Mouse (Mus musculus): ENCODE measurements around the gene Lurap1. TPM values are rescaled to one million over a fixed set of nuclear protein-coding genes. Genes with fewer than 3 reads are reported as not detected.

Gene Lurap1
- total RNA-seq, 2 experiments from 2014 or later: 14.5 to 19.1 TPM

GRCm38 (mm10) chr4:116162142-116162541 is 11.0 kb upstream of the Lurap1 start:
- no peak for DNase-seq

GRCm38 (mm10) chr4:116160769-116161168 is 9.6 kb upstream of the Lurap1 start:
- no peak for DNase-seq

- DNase-seq: no peak
Measured at GRCm38 (mm10) chr4:116159912-116160311, 8.8 kb upstream of the Lurap1 start.

GRCm38 (mm10) chr4:116157882-116158281 is 6.7 kb upstream of the Lurap1 start:
- no peak for DNase-seq

DNA sequence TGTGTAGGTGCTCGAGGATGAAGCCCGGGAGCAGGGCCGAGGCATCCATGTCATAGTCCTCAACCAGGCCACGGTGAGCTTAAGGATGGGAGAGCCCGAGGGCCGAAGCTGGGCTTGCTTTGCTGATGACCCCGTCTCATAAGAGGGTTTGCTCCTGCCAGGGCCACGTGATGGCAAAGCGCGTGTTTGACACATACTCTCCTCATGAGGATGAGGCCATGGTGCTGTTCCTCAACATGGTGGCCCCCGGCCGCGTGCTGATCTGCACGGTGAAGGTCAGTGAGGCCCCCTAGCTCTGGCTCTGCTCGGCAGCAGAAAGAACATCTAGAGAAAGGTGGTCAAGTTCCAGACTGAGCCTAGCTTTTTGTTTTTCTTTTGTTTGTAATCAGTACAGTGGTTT is 1.6 kb upstream of the Lurap1 start:
- DNase-seq: no peak

DNA sequence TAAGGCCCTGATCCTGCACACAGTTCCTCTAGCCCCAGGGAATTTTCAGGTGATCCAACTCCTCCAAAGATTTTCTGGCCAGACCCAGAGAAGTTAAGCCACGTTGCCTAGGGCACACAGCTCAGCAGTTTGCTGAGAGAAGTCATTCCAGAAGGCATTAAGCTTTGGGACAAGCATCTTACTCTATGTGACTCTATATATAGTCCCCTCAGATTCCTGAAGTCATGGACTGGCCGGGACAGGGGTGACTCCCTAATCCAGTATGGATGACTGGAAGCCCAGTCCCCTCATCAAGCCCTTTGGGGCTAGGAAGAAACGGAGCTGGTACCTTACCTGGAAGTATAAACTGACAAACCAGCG is 296 bp downstream of the Lurap1 start:
- DNase-seq: no peak

DNA sequence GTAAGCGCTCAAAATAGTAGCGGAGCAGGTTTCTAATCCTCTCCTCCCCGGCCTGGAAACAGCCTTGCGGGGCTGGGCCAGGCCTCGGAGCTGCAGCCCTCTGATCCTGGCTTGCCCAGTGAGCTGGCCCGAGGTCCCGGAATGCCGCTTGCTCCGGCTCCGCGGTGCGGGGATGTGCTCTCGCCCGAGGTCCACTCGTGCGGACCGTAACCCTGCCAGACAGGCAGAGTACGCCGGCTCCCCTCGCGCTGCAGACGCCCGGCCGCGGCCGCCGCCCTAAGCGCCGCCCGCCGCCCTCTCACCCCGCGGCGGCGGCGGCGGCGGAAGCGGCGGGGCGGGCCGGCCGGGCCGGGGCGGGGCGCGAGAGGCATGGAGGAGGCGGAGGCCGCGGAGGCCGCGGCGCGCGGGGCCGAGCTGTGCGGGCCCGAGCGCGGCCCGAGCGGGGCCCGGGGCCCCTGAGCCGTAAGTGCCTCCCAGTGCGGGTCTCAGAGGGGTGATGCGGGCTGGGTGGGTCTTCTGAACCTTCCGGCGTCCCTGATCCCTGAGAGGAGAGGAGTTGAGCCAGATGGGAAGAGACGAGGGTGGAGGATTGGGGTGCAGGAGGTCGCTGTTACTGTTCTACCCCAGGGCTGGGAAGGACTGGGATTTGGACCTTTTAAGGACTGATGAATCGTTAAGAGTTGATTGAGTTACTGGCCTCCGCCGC is 829 bp downstream of the Lurap1 start:
- peak; percentile 86 for DNase-seq

DNA sequence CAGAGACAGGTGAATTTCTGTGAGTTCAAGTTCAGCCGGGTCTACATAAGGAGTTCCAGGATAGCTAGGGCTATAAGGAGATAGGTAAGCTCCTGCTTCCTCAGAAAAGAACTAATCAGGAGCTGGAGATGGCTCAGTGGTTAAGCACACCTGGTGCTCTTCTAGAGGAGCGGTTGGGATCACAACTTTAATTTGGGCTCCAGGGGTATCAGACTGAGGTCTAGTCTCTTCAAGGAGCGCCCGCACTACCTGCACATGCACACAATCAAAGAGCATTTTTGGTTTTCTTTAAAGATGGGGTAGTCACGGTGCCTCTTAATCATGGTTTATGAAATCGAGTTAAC is 1.4 kb downstream of the Lurap1 start:
- DNase-seq: no peak

GRCm38 (mm10) chr4:116143891-116144717 is 7.0 kb downstream of the Lurap1 start:
- peak; percentile 87 for DNase-seq

- peak; percentile 68 for DNase-seq
Measured at GRCm38 (mm10) chr4:116143317-116143811, 7.8 kb downstream of the Lurap1 start.

- DNase-seq: no peak
Measured at GRCm38 (mm10) chr4:116142269-116142668, 8.9 kb downstream of the Lurap1 start.

DNA sequence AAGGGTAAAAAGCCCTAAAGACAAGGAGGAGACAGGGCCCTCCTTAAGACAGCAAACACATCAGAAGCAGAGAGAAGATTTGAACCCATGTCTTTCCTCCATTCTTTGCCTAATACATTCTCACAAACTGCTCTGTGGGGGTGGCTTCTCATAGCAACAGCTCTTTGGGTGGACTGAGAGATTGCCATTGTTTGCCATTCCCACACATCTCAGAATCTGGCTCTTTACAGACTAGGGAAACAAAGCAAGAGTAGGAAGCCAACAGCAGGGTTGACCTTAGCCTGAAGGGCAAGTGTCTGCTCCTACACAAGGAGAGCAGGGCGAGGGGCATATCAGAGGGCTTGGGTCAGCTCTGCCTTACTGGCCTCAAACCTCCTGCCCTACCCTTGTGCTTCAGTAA is 9.4 kb downstream of the Lurap1 start:
- DNase-seq: no peak

DNA sequence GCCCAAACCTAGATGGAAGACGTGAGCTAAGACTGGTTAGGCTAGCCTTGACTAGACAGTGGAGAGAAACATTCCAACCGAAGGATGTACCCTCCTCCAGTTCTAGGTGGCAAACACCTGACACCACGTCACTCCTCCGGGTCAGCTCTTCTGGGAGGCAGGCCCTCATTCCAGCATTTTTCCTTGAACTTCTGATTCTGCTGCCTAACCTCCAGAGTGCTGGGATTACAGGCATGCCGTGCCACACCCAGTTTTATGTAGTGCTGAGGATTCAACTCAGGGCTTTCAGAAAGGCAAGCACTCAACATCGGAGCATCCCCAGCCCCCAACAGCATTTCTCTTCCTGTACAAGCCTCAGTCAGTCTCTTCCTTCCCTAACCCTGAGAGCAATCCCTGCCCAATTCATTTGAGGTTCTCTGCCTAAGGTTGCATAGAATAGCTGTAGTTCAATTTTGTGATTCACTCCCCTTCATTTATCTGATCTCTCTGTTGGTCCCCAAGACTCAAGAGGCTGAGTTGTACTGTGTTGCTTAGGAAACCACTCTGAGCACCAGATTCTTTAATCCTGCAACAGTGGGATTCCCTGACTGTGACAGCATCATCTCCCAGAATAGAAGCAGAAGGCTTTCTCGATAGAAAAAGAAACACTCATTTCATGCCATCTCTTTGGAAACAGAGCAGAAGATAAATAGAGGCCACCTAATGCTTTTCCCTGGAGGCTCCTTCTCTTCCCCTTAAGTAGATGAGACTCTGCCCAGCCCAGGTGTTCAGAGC is 10.2 kb downstream of the Lurap1 start:
- no peak for DNase-seq

- DNase-seq: no peak
Measured at GRCm38 (mm10) chr4:116137421-116137996, 13.6 kb downstream of the Lurap1 start.

DNA sequence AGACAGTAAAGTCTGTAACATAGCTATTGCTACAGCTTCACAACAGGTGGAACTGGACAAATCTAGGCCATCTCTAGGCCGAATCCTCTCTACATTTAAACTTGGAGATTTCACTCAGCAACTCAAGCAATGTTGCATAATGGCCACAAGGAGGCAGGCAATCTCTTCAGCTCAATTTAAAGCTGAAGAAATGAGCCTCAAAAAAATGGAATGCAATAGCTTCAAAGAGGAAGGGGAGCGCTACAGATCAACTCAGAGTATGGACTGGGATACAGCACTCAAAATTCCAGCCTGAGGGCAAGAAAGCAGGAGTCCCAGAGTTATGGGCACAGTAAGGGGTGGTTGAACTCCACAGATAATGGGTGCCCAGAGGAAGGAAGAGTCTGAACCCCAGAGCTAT is 16.1 kb downstream of the Lurap1 start:
- DNase-seq: no peak

DNA sequence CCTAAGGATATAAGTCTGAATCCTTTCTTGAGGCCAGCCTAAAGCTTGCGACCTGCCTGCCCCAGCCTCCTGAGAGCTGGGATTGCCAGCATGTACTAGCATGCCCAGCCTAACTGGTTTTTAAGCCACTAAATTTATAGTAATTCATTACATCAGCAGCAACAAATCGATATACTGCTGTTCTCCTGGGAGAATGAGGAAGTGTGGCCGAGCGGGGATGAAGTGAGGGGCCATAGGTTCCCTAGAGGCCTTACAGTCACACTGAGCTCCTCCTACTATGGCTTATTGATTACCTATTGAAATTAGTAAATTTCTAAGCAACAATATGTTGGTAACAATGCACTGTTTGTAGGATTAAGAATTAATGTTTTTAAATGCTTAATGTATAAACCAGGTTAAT is 18.0 kb downstream of the Lurap1 start:
- no peak for DNase-seq

DNA sequence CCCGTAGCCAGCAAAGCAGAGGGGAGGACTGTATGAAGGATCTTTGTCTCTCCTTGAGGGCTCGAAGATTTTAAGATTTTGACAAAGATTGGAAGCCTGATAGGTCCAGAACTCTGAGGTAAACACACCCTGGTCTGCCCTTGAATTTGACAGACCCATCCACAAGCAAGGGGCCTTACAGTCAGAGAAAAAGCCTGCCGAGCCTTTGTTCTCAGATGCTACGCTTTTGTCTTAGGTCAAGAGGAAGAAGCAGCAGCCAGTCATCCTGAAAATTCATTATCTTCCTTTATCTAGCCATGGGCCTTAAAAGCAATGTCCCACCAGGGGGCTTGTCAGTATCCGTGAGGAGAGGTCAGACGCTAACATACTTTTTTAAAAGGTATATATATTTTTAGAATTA is 23.2 kb downstream of the Lurap1 start:
- no peak for DNase-seq

DNA sequence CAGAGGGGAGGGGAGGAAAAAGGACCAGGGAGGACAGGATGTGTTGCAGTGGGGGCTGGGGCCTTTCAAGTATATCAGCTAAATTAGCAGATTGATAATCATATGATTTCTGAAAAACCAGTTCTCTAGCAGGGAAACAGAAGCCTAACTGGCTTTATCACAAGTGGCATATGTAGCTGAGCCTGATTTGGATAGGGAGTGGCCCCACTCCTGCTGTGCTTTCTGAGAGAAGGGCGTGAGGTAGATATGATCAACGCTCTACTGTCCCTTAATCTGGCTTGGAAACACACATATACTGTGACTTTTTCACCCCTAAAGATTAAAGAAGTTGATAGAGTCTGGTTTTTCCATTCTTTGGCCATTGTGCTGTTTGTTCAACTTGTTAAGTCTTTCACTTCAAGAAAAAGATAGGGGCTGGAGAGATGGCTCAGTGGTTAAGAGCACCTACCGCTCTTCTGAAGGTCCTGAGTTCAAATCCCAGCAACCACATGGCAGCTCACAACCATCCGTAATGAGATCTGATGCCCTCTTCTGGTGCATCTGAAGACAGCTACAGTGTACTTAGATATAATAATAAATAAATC is 25.2 kb downstream of the Lurap1 start:
- no peak for DNase-seq

DNA sequence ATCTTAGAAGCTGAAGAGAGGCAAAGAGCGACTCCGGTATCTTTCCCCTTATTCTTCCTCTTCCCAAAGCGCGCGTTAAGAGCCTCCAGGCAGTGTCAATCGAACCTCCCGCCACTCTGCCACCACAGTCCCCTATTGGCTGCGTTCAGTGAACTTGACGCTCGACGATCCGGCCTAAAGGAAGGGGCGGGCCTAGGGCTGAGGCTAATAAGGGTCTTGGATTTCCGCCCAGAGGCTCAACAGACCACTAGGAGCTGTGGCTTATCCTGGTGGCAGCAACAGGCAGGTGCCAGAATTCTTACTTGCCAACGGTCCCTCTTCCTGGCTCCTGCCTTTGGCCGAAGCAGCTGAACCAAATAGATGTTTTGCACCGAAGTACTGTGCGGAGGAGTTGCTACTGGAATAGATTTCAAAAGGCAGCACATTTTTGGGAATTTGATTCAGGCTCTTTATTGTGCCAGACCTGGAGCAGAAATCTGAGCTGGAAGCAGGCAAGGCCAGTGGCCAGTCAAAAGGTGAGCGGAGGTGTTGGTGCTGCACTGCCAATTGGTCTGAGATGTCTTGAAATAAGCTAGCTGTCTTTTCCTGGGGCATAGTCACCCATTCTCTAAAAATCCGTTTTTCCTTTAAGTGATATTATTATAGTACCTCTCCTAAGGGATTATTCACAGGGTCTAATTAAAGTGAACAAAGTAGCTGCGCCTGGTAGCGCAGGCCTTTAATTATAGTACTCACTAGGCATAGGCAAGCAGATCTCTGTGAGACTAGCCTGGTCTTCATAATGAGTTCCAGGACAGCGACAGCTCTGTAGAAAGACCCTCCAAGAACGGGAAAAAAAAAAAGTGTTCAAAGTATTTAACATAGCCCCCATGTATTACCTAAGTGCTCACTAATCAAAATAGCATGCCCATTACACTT is 27.3 kb downstream of the Lurap1 start, which contains the start of the genes Rad54l and Pomgnt1:
Rad54l (minus strand) TSS at position 89 of the 918 bp plus-strand sequence.
Pomgnt1 (plus strand) TSS at position 239 of the 918 bp plus-strand sequence.
- peak; percentile 86 for DNase-seq

GRCm38 (mm10) chr4:116122762-116123161 is 28.4 kb downstream of the Lurap1 start:
- no peak for DNase-seq

GRCm38 (mm10) chr4:116111486-116111885 is 39.7 kb downstream of the Lurap1 start:
- DNase-seq: no peak

Data from adrenal gland, postnatal 10 days (tissue).